Mouse (Mus musculus) hindbrain, embryonic 11.5 days (tissue): Measurements from ENCODE around the gene Plcg1. TPM values are rescaled to one million over a fixed set of nuclear protein-coding genes. Genes with fewer than 3 reads are reported as not detected.

Source experiments
- ATAC-seq: fragments of 200-750 bp; cut with Nextera tagmentation; 2 replicates; pipeline ENCODE4 v1.8.0; 2017; ENCODE audit warnings: mild to moderate bottlenecking, moderate TSS enrichment, moderate library complexity; ENCODE audit not compliant: low FRiP score
- DNase-seq: peaks from one replicate; pipeline ENCODE4 v3.0.0-alpha.2; 2015; ENCODE audit warnings: low spot score
- H3K27ac ChIP-seq: fragments of 300-500 bp; sonication (generic); 2 replicates; pipeline ENCODE4 v1.5.1; 2014; ENCODE audit warnings: mild to moderate bottlenecking, low read depth, low read length
- H3K27me3 ChIP-seq: fragments of 300-500 bp; sonication (generic); 2 replicates; pipeline ENCODE4 v1.6.1; 2014; ENCODE audit warnings: mild to moderate bottlenecking, low read length, moderate library complexity, mixed read lengths; ENCODE audit not compliant: control insufficient read depth, insufficient read depth
- H3K36me3 ChIP-seq: fragments of 300-500 bp; sonication (generic); 2 replicates; pipeline ENCODE4 v1.6.1; 2014; ENCODE audit warnings: mild to moderate bottlenecking, low read length, moderate library complexity, mixed read lengths; ENCODE audit not compliant: control insufficient read depth, insufficient read depth
- H3K4me1 ChIP-seq: fragments of 300-500 bp; sonication (generic); replicated peaks from 2 replicates; pipeline ENCODE4 v1.6.1; 2014; ENCODE audit warnings: low read length, mixed read lengths; ENCODE audit not compliant: control insufficient read depth, insufficient read depth
- H3K4me2 ChIP-seq: fragments of 300-500 bp; sonication (generic); replicated peaks from 2 replicates; pipeline ENCODE4 v1.6.1; 2014; ENCODE audit warnings: mild to moderate bottlenecking, low read depth, low read length
- H3K4me3 ChIP-seq: fragments of 300-500 bp; sonication (generic); 2 replicates; pipeline ENCODE4 v1.5.1; 2014; ENCODE audit warnings: low read depth, low read length
- H3K9ac ChIP-seq: fragments of 300-500 bp; sonication (generic); 2 replicates; pipeline ENCODE4 v1.6.1; 2014; ENCODE audit warnings: low read depth, low read length
- H3K9me3 ChIP-seq: fragments of 300-500 bp; sonication (generic); 2 replicates; pipeline ENCODE4 v1.6.1; 2016; ENCODE audit warnings: low read length; ENCODE audit not compliant: control insufficient read depth
- WGBS: fragments of 180-500 bp; shearing (Covaris S2); extraction: QIAGEN DNeasy Blood & Tissue Kit; methylation state at CpG from one replicate; pipeline ENCODE4 v1.1.7; 2014; 5-methylcytosine and 5-hydroxymethylcytosine counted together
- polyA plus RNA-seq: library from polyadenylated mRNA; unstranded; fragments of >200 nt; fragmentation: Nextera tagmentation; extraction: Ambion mirVana; gene quantifications from 2 replicates; pipeline ENCODE4 v1.2.1, GENCODE M21; 2014

The Plcg1 gene
- polyA plus RNA-seq, 1 experiment from 2014 or later, result 67.8 TPM

DNA sequence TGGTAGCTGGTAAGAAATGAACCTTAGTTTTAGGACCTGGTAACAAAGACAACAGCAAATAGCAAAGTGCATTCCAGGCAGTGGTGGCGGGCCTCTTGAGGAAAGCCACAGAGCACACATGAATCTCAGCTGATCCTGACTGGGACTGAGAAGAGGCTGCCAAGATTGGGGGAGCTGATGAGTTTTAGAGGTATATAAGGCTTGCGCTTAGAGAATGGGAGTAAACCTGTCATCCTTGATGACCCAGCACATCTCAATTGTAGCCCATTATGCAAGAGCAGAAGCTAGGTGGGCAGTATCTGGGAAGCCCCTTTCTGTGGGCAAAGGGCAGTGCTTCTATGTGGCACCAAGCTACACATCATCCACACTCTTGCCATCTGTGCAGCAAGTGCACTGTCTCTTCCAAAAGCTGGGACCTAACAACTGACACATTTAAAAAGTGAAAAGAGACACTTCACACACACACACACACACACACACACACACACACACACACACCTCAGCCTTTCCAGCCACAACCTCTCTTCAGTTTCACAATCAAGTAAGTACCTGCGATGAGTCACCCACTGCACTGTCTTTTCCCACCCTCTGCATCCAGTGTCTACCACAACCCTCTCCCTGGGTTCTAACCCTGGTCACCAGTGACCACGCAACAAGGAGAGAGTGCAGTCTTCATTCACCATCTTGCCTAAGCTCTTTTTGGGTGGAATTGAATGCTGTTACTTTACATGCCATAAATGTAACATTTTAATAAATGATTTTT lies 7.3 kb upstream of the Plcg1 start:
- Histone ChIP-seq H3K36me3 (no peaks in the 10 kb centered on the region; the same call in 1 of the 2 replicates), H3K27ac (no peak overlapping the region), H3K9me3 (no peaks in the 10 kb centered on the region), H3K4me3 (no peak overlapping the region), H3K4me1 (no peaks in the 10 kb centered on the region), H3K4me2 (no peak overlapping the region), H3K27me3 (no peaks in the 10 kb centered on the region), H3K9ac (no peak overlapping the region)
- WGBS, result 96% methylated on average over 4 of the region's 4 CpGs
- DNase-seq (no peak), ATAC-seq (no peak)

DNA sequence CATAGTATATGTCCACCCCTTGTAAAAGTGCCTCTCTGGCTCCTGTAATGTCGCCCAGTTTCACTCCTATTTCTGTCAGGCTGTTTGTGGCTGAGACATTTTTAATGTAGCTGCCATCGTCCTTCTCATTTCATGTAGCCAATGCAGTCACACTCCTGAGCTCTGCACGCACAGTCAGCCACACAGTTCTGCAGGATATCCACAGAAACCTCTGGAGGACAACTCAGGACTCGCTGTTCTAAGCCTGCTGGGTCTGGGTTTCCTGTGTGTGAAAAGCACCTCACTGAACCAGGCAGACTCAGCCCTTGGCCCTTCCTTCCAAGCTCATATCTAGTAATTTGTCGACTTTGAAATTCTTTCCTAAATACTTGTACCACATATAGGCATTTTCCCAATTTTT lies 6.6 kb upstream of the Plcg1 start:
- H3K4me2 ChIP-seq, result no peak overlapping the region
- WGBS, result 92% methylated on average over 5 of the region's 5 CpGs
- no peak overlapping the region for H3K4me3 ChIP-seq
- no peaks in the 10 kb centered on the region for H3K4me1 ChIP-seq
- no peaks in the 10 kb centered on the region for H3K9me3 ChIP-seq
- no peaks in the 10 kb centered on the region for H3K27me3 ChIP-seq
- H3K9ac ChIP-seq, result no peak overlapping the region
- no peak overlapping the region for H3K27ac ChIP-seq
- DNase-seq (no peak), ATAC-seq (no peak)
- H3K36me3 ChIP-seq, result no peaks in the 10 kb centered on the region; the same call in 1 of the 2 replicates

DNA sequence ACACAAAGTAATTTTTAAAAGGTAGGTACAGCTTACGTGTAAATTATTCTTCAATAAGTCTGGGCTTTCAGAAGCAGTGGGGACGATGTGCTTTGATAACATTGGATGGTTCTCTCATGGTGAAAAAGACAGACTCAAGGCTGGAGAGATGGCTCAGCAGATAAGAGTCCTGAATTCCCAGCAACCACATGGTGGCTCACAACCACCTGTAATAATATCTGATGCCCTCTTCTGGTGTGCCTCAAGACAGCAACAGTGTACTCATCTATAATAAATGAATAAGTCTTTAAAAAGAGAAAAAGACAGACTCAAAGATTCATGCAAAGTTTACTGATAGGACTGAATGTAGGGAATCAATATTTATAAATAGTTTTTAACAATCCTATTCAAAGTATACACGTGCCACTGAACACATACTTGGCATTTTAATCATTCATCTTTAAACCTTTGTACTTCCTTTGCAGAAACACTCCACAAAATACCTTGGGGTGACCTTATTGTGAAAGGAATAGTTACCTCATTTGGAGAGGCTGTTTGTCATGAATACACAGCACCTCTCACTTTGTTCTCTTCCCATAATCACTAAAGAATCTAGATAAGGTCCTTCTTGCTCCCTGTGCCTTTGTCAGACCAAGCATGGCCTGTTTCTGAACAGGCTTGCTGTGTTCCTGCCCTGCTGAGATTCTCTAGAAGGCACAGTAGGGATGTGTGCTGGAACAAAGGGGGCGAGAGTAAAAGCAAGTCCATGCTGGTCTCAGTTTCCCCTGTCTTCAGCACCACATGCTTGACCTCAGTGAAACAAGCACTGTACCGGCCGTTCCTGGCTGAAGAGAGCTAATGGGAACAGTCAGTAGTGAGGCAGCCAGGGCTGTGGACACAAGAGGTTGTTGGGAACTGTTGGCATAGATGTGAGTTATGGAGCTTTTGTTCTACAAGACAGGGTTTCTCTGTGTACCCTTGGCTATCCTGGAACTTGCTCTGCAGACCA lies 4.9 kb upstream of the Plcg1 start:
- Histone ChIP-seq H3K4me2 (no peak overlapping the region), H3K4me1 (no peaks in the 10 kb centered on the region), H3K9ac (no peak overlapping the region), H3K36me3 (no peaks in the 10 kb centered on the region), H3K27ac (no peak overlapping the region; the same call in 1 of the 2 replicates), H3K9me3 (no peaks in the 10 kb centered on the region), H3K4me3 (no peak overlapping the region), H3K27me3 (no peaks in the 10 kb centered on the region)
- DNase-seq (no peak), ATAC-seq (no peak)
- 81% methylated on average over 6 of the region's 6 CpGs for WGBS

DNA sequence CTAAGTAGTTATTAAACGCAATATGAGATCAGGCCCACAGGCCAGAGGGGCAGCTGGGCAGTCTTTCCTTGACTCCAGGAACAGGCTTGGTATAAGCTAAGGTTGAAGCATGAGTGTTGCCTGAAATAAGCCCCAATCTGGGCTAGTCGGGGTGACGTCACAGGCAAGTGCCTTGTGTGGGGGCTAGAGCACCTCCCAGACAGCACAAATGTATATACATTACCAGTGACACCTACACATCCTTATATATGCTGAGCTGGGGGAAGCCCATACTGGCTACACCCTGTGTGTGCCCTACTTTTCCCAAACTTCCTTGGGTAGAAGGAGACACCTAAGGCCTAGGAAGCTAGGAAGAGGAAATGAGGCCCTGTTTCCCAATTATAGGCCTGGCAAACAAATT lies 2.1 kb upstream of the Plcg1 start:
- ATAC-seq (no peak), DNase-seq (no peak)
- peaks cover 7% of the 10 kb centered on the region; the same call in 1 of the 2 replicates for H3K4me1 ChIP-seq
- H3K9me3 ChIP-seq, result no peaks in the 10 kb centered on the region
- H3K4me3 ChIP-seq, result no peak overlapping the region
- no peak overlapping the region for H3K4me2 ChIP-seq
- WGBS, result 94% methylated on average over 3 of the region's 3 CpGs
- no peak overlapping the region for H3K9ac ChIP-seq
- no peak overlapping the region for H3K27ac ChIP-seq
- H3K27me3 ChIP-seq, result no peaks in the 10 kb centered on the region
- H3K36me3 ChIP-seq, result no peaks in the 10 kb centered on the region

DNA sequence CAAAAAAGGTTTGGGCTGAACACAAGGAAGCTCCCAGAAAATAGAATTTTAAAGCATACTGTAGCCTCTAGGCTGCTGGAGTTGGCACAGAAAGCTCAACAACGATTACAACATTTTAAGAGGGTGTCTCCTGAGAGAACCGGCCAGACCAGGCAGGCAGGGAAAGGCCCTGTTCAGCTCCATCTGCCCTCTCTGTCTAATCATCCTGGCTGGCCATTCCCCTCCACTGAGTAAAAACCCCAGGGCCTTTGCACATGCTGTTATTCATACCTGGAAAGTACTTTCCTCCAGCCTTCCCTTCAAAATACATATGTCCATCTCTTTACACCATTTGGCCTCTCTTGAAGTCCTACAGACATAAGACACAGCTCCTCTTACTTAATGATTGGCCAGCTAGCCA lies 1.7 kb upstream of the Plcg1 start:
- ATAC-seq (no peak), DNase-seq (no peak)
- Histone ChIP-seq H3K4me3 (no peak overlapping the region), H3K9ac (no peak overlapping the region), H3K9me3 (no peaks in the 10 kb centered on the region), H3K4me1 (peaks cover 7% of the 10 kb centered on the region; the same call in 1 of the 2 replicates), H3K27me3 (no peaks in the 10 kb centered on the region), H3K36me3 (peaks cover 2% of the 10 kb centered on the region; the same call in 1 of the 2 replicates), H3K27ac (no peak overlapping the region), H3K4me2 (no peak overlapping the region)
- 78% methylated on average over 2 of the region's 2 CpGs for WGBS

DNA sequence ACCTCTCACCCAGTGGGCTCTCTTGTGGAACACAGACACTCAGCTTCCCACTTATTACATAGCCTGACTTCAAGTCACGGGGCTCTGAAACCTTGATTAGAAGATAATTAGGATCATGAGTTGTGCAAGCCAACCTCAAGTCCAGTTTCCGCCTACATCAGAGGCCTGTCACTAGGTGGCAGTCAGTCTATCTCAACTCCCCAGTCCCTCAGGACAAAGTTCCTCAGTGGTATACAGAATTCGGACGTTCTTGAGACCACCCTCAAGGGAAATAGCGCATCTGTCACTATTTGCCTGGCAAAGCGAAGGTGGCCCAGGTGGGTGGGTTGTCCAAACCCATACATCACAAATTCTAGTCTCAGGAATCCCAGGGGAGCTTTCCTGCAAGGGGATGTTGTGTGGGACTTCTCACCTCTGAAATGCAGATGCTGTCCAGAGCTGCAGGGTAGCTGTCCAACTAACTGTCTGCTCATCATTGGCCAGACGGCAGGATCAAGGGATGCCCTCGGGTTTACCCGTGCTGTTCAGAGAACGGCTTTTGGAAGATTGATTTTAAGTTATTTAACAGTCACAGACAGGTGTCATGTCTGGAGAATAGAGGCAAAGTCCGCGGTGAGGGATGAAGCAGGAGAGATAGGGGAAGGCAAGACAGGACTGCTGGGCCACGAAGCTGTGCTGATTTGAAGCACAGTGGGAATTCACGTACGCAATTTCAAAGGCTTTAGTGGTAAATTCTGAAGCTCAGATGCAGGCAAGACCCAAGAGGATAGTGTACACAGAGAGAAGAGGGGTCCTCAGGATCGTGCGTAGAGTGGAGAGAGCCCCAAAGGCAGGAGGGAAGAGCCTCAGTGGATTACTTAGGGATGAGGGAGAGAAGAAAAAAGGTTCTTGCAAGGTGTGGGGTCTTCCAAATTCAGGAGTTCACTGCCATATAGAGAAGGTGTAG lies 976 bp upstream of the Plcg1 start:
- H3K27me3 ChIP-seq, result no peaks in the 10 kb centered on the region
- peaks cover 2% of the 10 kb centered on the region; the same call in 1 of the 2 replicates for H3K36me3 ChIP-seq
- H3K4me2 ChIP-seq, result peak overlapping the region; percentile 91
- ATAC-seq, result no peak
- H3K9ac ChIP-seq, result peak overlapping the region; percentile 98
- H3K27ac ChIP-seq, result no peak overlapping the region
- 43% methylated on average over 17 of the region's 17 CpGs for WGBS
- H3K9me3 ChIP-seq, result no peaks in the 10 kb centered on the region
- H3K4me1 ChIP-seq, result peaks cover 7% of the 10 kb centered on the region; the same call in 1 of the 2 replicates
- H3K4me3 ChIP-seq, result peak overlapping the region; percentile 90
- peak; percentile 11 for DNase-seq

DNA sequence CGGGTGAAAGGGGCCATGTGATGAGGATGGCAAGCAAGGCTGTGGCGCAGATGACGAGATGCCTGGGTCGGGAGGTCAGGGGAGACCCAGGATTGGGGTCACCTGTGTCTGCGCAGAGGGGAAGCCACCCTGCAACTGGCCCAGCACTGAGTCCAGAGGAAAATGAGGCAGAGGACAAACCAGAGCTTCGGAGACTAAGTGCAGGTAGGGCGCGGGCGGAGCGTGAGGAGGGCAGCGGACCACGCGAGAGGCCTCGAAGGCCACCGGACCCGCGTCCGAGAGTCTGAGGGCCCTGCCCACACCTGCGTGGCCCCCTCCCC lies 343 bp upstream of the Plcg1 start:
- ATAC-seq, result peak; percentile 51; the same call in 1 of the 2 replicates
- 11% methylated on average over 14 of the region's 19 CpGs for WGBS

DNA sequence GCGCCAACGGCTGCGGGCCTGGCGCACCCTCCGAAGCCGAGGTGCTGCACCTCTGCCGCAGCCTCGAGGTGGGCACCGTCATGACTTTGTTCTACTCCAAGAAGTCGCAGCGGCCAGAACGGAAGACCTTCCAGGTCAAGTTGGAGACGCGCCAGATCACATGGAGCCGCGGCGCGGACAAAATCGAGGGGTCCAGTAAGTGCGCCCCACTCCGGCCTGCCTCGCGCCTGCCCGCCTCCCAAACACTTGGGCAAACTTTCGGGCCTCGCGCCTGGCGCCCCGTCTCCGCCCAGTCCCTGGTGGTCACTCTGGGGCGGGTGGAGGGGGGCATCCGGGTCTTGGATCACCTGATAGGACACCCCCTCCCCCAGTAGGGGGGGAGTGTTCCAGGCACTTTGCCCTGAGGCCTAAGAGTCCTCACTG lies 750 bp downstream of the Plcg1 start:
- Histone ChIP-seq H3K4me1 (peaks cover 7% of the 10 kb centered on the region; the same call in 1 of the 2 replicates), H3K36me3 (peaks cover 6% of the 10 kb centered on the region; the same call in 1 of the 2 replicates), H3K9me3 (no peaks in the 10 kb centered on the region), H3K27me3 (no peaks in the 10 kb centered on the region), H3K27ac (peak overlapping the region; percentile 95), H3K4me3 (peak overlapping the region; percentile 90), H3K4me2 (peak overlapping the region; percentile 91), H3K9ac (peak overlapping the region; percentile 98)
- WGBS, result under 1% methylated on average over 32 of the region's 32 CpGs
- ATAC-seq (peak; percentile 26), DNase-seq (peak; percentile 66)

More for the DNA sequence above, 343 bp upstream of the Plcg1 start:
- DNase-seq, result no peak
- Histone ChIP-seq H3K36me3 (peaks cover 6% of the 10 kb centered on the region; the same call in 1 of the 2 replicates), H3K9me3 (no peaks in the 10 kb centered on the region), H3K4me3 (peak overlapping the region; percentile 90), H3K27me3 (no peaks in the 10 kb centered on the region), H3K4me2 (peak overlapping the region; percentile 91), H3K9ac (peak overlapping the region; percentile 98), H3K4me1 (peaks cover 7% of the 10 kb centered on the region; the same call in 1 of the 2 replicates), H3K27ac (peak overlapping the region; percentile 95; the same call in 1 of the 2 replicates)
